ENCODE assay signal across 8 mouse cellular contexts in the genomic region with DNA sequence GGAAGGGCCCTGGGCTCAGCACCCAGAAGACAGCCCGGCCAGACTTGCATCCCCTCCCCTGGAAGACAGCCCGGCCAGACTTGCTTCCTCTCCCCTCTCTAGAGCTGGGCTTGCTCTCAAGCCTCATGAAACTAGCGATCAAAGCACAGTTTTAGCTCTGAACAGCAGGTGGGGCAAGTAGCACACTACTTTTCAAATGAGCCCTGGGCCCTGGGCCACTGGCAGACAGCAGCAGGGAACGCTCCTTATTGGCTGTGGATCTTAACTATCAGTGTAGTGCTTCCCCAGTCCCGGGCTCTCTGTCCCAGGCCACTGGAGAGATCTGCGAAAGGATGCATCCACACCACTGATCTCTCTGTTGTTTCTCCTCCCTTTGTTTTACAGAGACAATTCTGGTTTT. TPM values are rescaled to one million over a fixed set of nuclear protein-coding genes. Genes with fewer than 3 reads are reported as not detected.
DNase-seq lines count a peak whose midpoint lies in the region; ATAC-seq and TF ChIP-seq lines count a peak whose summit lies in the region.

No protein-coding gene starts in this region.

- WGBS in hindbrain, embryonic 16.5 days: 4% methylated on average over 6 of the region's 6 CpGs

- no peak overlapping the region for H3K4me3 ChIP-seq in gastrocnemius, adult 2 months
- H3K4me3 ChIP-seq in hindbrain, embryonic 16.5 days (ENCODE audit: low read length): no peak overlapping the region

- H3K9ac ChIP-seq in hindbrain, embryonic 16.5 days (ENCODE audit: low read depth, low read length): no peak overlapping the region; the same call in 1 of the 2 replicates

- TF ChIP-seq CTCF in gastrocnemius, adult 2 months (IDR thresholded peaks at IDR 0.05): peak; percentile 77

- intact Hi-C loops in gastrocnemius, adult 2 months (cut with DNase I): loop anchor here (2.0 to 5.0 kb wide), 2 partner anchors 36 to 268 kb away; no protein-coding TSS in a partner anchor

- no peaks in the 10 kb centered on the region for H3K4me1 ChIP-seq in hindbrain, embryonic 16.5 days (ENCODE audit: control insufficient read depth, insufficient read depth, low read depth, low read length)

- ATAC-seq in activated CD4-positive, CD25-positive, alpha-beta regulatory T cell, adult 4 months: peak; percentile 97
- peak; percentile 100 for ATAC-seq in common myeloid progenitor, adult 5-6 weeks (replicated peaks; ENCODE audit: low read depth, poor library complexity, severe bottlenecking)
- ATAC-seq in hindbrain, embryonic 16.5 days: peak; percentile 96
- ATAC-seq in megakaryocyte, adult 5-6 weeks (ENCODE audit: poor library complexity, severe bottlenecking): peak; percentile 98

- H3K36me3 ChIP-seq in hindbrain, embryonic 16.5 days (ENCODE audit: control insufficient read depth, insufficient read depth, low read length): no peaks in the 10 kb centered on the region

- H3K9me3 ChIP-seq in hindbrain, embryonic 16.5 days (ENCODE audit: control insufficient read depth, low read length): no peaks in the 10 kb centered on the region

- H3K27ac ChIP-seq in gastrocnemius, adult 2 months: peak overlapping the region; percentile 54
- no peak overlapping the region for H3K27ac ChIP-seq in hindbrain, embryonic 16.5 days (ENCODE audit: low read depth, low read length)

- no peak overlapping the region for H3K4me2 ChIP-seq in hindbrain, embryonic 16.5 days (ENCODE audit: low read length)

- DNase-seq in gastrocnemius, adult 2 months: peak; percentile 88
- peak; percentile 64 to 80 for DNase-seq in left cerebral cortex, adult 18-20 months (ENCODE audit: low spot score in 2 of 2)
- peak; percentile 85 to 86 for DNase-seq in right cerebral cortex, postnatal 10 days (ENCODE audit: low spot score in 2 of 2)
- DNase-seq in urinary bladder, postnatal 25 days (ENCODE audit: low spot score): peak; percentile 37

- H3K27me3 ChIP-seq in hindbrain, embryonic 16.5 days (replicated peaks; ENCODE audit: control insufficient read depth, insufficient read depth, low read length): no peaks in the 10 kb centered on the region

RNA-seq across cellular contexts. Expression of a gene that starts 8.4 kb away (rescaled TPM):
- polyA plus RNA-seq in activated CD4-positive, CD25-positive, alpha-beta regulatory T cell, adult 4 months (2017; shearing (Covaris generic)): 10 to 100 TPM; 12.1 to 13.0 TPM
- 31.7 and 35.2 TPM in 2 replicates for total RNA-seq in common myeloid progenitor, adult 5-6 weeks (2017)
- total RNA-seq in gastrocnemius, adult 2 months (2021): 10 to 100 TPM; 15.0 to 16.1 TPM
- polyA plus RNA-seq in hindbrain, embryonic 16.5 days (2015; fragmentation: Nextera tagmentation; extraction: Ambion mirVana): 2.2 and 4.2 TPM in 2 replicates
- total RNA-seq in left cerebral cortex, adult 18-20 months (2021): 1 to 10 TPM; 9.7 to 9.9 TPM
- total RNA-seq in megakaryocyte, adult 5-6 weeks (2015): 5.2 and 8.6 TPM in 2 replicates
- total RNA-seq in megakaryocyte, adult 5-6 weeks (2017): 11.4 and 18.4 TPM in 2 replicates

RNA-seq across cellular contexts. Expression of a gene that starts 20.6 kb away (rescaled TPM):
- polyA plus RNA-seq in activated CD4-positive, CD25-positive, alpha-beta regulatory T cell, adult 4 months (2017; shearing (Covaris generic)): not detected
- not detected in 2 replicates for total RNA-seq in common myeloid progenitor, adult 5-6 weeks (2017)
- total RNA-seq in gastrocnemius, adult 2 months (2021): under 1 TPM in 1 of 2 experiments, not detected in 1; 0.20 TPM
- 0.89 and 1.2 TPM in 2 replicates for polyA plus RNA-seq in hindbrain, embryonic 16.5 days (2015; fragmentation: Nextera tagmentation; extraction: Ambion mirVana)
- total RNA-seq in left cerebral cortex, adult 18-20 months (2021): 1 to 10 TPM; 1.1 to 2.3 TPM
- not detected in 2 replicates for total RNA-seq in megakaryocyte, adult 5-6 weeks (2015)
- not detected in 2 replicates for total RNA-seq in megakaryocyte, adult 5-6 weeks (2017)

RNA-seq across cellular contexts. Expression of a gene that starts 46.4 kb away (rescaled TPM):
- 10 to 100 TPM; 11.5 to 14.5 TPM for polyA plus RNA-seq in activated CD4-positive, CD25-positive, alpha-beta regulatory T cell, adult 4 months (2017; shearing (Covaris generic))
- total RNA-seq in common myeloid progenitor, adult 5-6 weeks (2017): 8.8 and 13.7 TPM in 2 replicates
- total RNA-seq in gastrocnemius, adult 2 months (2021): 10 to 100 TPM; 12.6 to 15.3 TPM
- 25.1 and 26.4 TPM in 2 replicates for polyA plus RNA-seq in hindbrain, embryonic 16.5 days (2015; fragmentation: Nextera tagmentation; extraction: Ambion mirVana)
- 10 to 100 TPM; 49.8 to 51.8 TPM for total RNA-seq in left cerebral cortex, adult 18-20 months (2021)
- total RNA-seq in megakaryocyte, adult 5-6 weeks (2015): 15.5 and 15.8 TPM in 2 replicates
- total RNA-seq in megakaryocyte, adult 5-6 weeks (2017): 10.4 and 11.7 TPM in 2 replicates

Comparison
In these comparisons a context has a peak if more than half of its experiments do, and no peak if none do; other contexts are left out.
1. DNase-seq: peak in every context shown above with its lines; median percentile 88 in gastrocnemius, adult 2 months; 86 in right cerebral cortex, postnatal 10 days; 72 in left cerebral cortex, adult 18-20 months; 37 in urinary bladder, postnatal 25 days.